Mouse (Mus musculus) limb, embryonic 12.5 days (tissue): ENCODE measurements at regions not wholly inside any gene's neighbourhood (a gene's known extent, or its start where the extent isn't known, plus 50 kb on each side); places are given as distances from the start of the nearest gene placed in this dataset.

ENCODE experiments used
- ATAC-seq: fragments of 200-750 bp; cut with Nextera tagmentation; 2 replicates; pipeline ENCODE4 v1.8.0; 2017; ENCODE audit warnings: low read depth, moderate TSS enrichment; ENCODE audit not compliant: insufficient number of reproducible peaks, insufficient read depth, low FRiP score, low TSS enrichment
- H3K27ac ChIP-seq: fragments of 300-500 bp; sonication (generic); 2 replicates; pipeline ENCODE4 v1.5.1; 2016; ENCODE audit warnings: mild to moderate bottlenecking, moderate library complexity
- H3K27me3 ChIP-seq: fragments of 300-500 bp; sonication (generic); 2 replicates; pipeline ENCODE4 v1.6.1; 2016; ENCODE audit warnings: mild to moderate bottlenecking, moderate library complexity
- H3K36me3 ChIP-seq: fragments of 300-500 bp; sonication (generic); 2 replicates; pipeline ENCODE4 v1.6.1; 2016; ENCODE audit warnings: mild to moderate bottlenecking, moderate library complexity
- H3K4me1 ChIP-seq: fragments of 300-500 bp; sonication (generic); replicated peaks from 2 replicates; pipeline ENCODE4 v1.6.1; 2016
- H3K4me2 ChIP-seq: fragments of 300-500 bp; sonication (generic); 2 replicates; pipeline ENCODE4 v1.6.1; 2016; ENCODE audit warnings: mild to moderate bottlenecking, moderate library complexity
- H3K4me3 ChIP-seq: fragments of 300-500 bp; sonication (generic); replicated peaks from 2 replicates; pipeline ENCODE4 v1.5.1; 2016; ENCODE audit warnings: mild to moderate bottlenecking
- H3K9ac ChIP-seq: fragments of 300-500 bp; sonication (generic); replicated peaks from 2 replicates; pipeline ENCODE4 v1.6.1; 2016; ENCODE audit warnings: mild to moderate bottlenecking, moderate library complexity
- H3K9me3 ChIP-seq: fragments of 300-500 bp; sonication (generic); 2 replicates; pipeline ENCODE4 v1.6.1; 2016; ENCODE audit warnings: mild to moderate bottlenecking, moderate library complexity
- WGBS: fragments of 180-500 bp; shearing (Covaris S2); methylation state at CpG from one replicate; pipeline ENCODE4 v1.1.7; 2016; 5-methylcytosine and 5-hydroxymethylcytosine counted together

GRCm38 (mm10) chr4:9935949-9936348 lies 938.3 kb upstream of the 2610301B20Rik start:
- WGBS = 50% methylated on average over 3 of the region's 3 CpGs

GRCm38 (mm10) chr4:9951441-9951840 lies 922.9 kb upstream of the 2610301B20Rik start:
- Histone ChIP-seq H3K4me2 (no peak overlapping the region), H3K27me3 (no peaks in the 10 kb centered on the region), H3K9ac (no peak overlapping the region), H3K27ac (no peak overlapping the region), H3K4me1 (no peaks in the 10 kb centered on the region), H3K9me3 (no peaks in the 10 kb centered on the region), H3K4me3 (no peak overlapping the region), H3K36me3 (no peaks in the 10 kb centered on the region)
- no peak for ATAC-seq
- WGBS = 84% methylated on average over 4 of the region's 4 CpGs

More at GRCm38 (mm10) chr4:9935949-9936348, 938.3 kb upstream of the 2610301B20Rik start:
- ATAC-seq = no peak
- Histone ChIP-seq H3K27ac (no peak overlapping the region), H3K4me3 (no peak overlapping the region), H3K36me3 (no peaks in the 10 kb centered on the region), H3K9me3 (no peaks in the 10 kb centered on the region), H3K27me3 (no peaks in the 10 kb centered on the region), H3K4me1 (no peaks in the 10 kb centered on the region), H3K9ac (no peak overlapping the region), H3K4me2 (no peak overlapping the region)

- no peak overlapping the region for H3K4me2 ChIP-seq
- ATAC-seq = no peak
- H3K4me1 ChIP-seq = no peaks in the 10 kb centered on the region
- no peaks in the 10 kb centered on the region for H3K27me3 ChIP-seq
- no peak overlapping the region for H3K4me3 ChIP-seq
- no peak overlapping the region for H3K27ac ChIP-seq
- H3K9ac ChIP-seq = no peak overlapping the region
- no peaks in the 10 kb centered on the region for H3K36me3 ChIP-seq
- no peaks in the 10 kb centered on the region for H3K9me3 ChIP-seq
These were observed 899.7 kb upstream of the 2610301B20Rik start for GRCm38 (mm10) chr4:9974631-9975030.

GRCm38 (mm10) chr4:9981354-9982040 lies 892.8 kb upstream of the 2610301B20Rik start:
- H3K27ac ChIP-seq = no peak overlapping the region
- no peak overlapping the region for H3K4me3 ChIP-seq
- no peaks in the 10 kb centered on the region for H3K27me3 ChIP-seq
- peak; percentile 82 for ATAC-seq
- H3K4me2 ChIP-seq = no peak overlapping the region
- H3K4me1 ChIP-seq = peaks cover 6% of the 10 kb centered on the region; the same call in 1 of the 2 replicates
- no peaks in the 10 kb centered on the region for H3K9me3 ChIP-seq
- WGBS = 35% methylated on average over 3 of the region's 3 CpGs
- H3K9ac ChIP-seq = no peak overlapping the region
- H3K36me3 ChIP-seq = no peaks in the 10 kb centered on the region

- 61% methylated on average over 7 of the region's 7 CpGs for WGBS
- Histone ChIP-seq H3K36me3 (no peaks in the 10 kb centered on the region), H3K9me3 (no peaks in the 10 kb centered on the region), H3K4me2 (no peak overlapping the region), H3K4me1 (peaks cover 6% of the 10 kb centered on the region; the same call in 1 of the 2 replicates), H3K27me3 (no peaks in the 10 kb centered on the region), H3K4me3 (no peak overlapping the region), H3K9ac (no peak overlapping the region), H3K27ac (no peak overlapping the region)
- no peak for ATAC-seq
These were observed 891.3 kb upstream of the 2610301B20Rik start for GRCm38 (mm10) chr4:9982786-9983525.

- Histone ChIP-seq H3K4me1 (no peaks in the 10 kb centered on the region), H3K4me3 (no peak overlapping the region), H3K27ac (no peak overlapping the region), H3K4me2 (no peak overlapping the region), H3K9me3 (no peaks in the 10 kb centered on the region), H3K9ac (no peak overlapping the region), H3K36me3 (no peaks in the 10 kb centered on the region), H3K27me3 (no peaks in the 10 kb centered on the region)
- 19% methylated on average over 1 of the region's 1 CpGs for WGBS
- ATAC-seq = no peak
These were observed 880.4 kb upstream of the 2610301B20Rik start for GRCm38 (mm10) chr4:9993871-9994270.

- no peak for ATAC-seq
- H3K36me3 ChIP-seq = no peaks in the 10 kb centered on the region
- no peaks in the 10 kb centered on the region for H3K27me3 ChIP-seq
- no peak overlapping the region for H3K4me2 ChIP-seq
- no peak overlapping the region for H3K27ac ChIP-seq
- no peak overlapping the region for H3K9ac ChIP-seq
- no peak overlapping the region for H3K4me3 ChIP-seq
- no peaks in the 10 kb centered on the region for H3K4me1 ChIP-seq
- 71% methylated on average over 1 of the region's 1 CpGs for WGBS
- H3K9me3 ChIP-seq = no peaks in the 10 kb centered on the region
These were observed 879.8 kb upstream of the 2610301B20Rik start for GRCm38 (mm10) chr4:9994466-9994865.

- Histone ChIP-seq H3K9ac (no peak overlapping the region), H3K4me1 (0 out of 2 replicates have a peak, but pooled peaks cover 4% of the 10 kb centered on the region), H3K9me3 (no peaks in the 10 kb centered on the region), H3K27ac (no peak overlapping the region), H3K4me2 (no peak overlapping the region), H3K27me3 (no peaks in the 10 kb centered on the region), H3K4me3 (no peak overlapping the region), H3K36me3 (no peaks in the 10 kb centered on the region)
- ATAC-seq = no peak
These were observed 844.0 kb upstream of the 2610301B20Rik start for GRCm38 (mm10) chr4:10030316-10030715.

- no peak overlapping the region for H3K9ac ChIP-seq
- 0 out of 2 replicates have a peak, but pooled peaks cover 4% of the 10 kb centered on the region for H3K4me1 ChIP-seq
- no peak for ATAC-seq
- 33% methylated on average over 3 of the region's 3 CpGs for WGBS
- no peaks in the 10 kb centered on the region for H3K9me3 ChIP-seq
- no peak overlapping the region for H3K4me3 ChIP-seq
- no peaks in the 10 kb centered on the region for H3K36me3 ChIP-seq
- no peak overlapping the region for H3K27ac ChIP-seq
- H3K27me3 ChIP-seq = no peaks in the 10 kb centered on the region
- H3K4me2 ChIP-seq = no peak overlapping the region
These were observed 842.5 kb upstream of the 2610301B20Rik start for GRCm38 (mm10) chr4:10031764-10032163.

- Histone ChIP-seq H3K4me3 (no peak overlapping the region), H3K27me3 (no peaks in the 10 kb centered on the region), H3K4me1 (0 out of 2 replicates have a peak, but pooled peaks cover 4% of the 10 kb centered on the region), H3K27ac (no peak overlapping the region), H3K9ac (no peak overlapping the region), H3K4me2 (no peak overlapping the region), H3K9me3 (no peaks in the 10 kb centered on the region), H3K36me3 (no peaks in the 10 kb centered on the region)
- 83% methylated on average over 1 of the region's 1 CpGs for WGBS
- no peak for ATAC-seq
These were observed 839.0 kb upstream of the 2610301B20Rik start for GRCm38 (mm10) chr4:10035336-10035735.

GRCm38 (mm10) chr4:10041301-10042093 lies 832.8 kb upstream of the 2610301B20Rik start:
- Histone ChIP-seq H3K4me3 (no peak overlapping the region), H3K4me1 (no peaks in the 10 kb centered on the region), H3K36me3 (no peaks in the 10 kb centered on the region), H3K27ac (no peak overlapping the region), H3K27me3 (no peaks in the 10 kb centered on the region), H3K4me2 (no peak overlapping the region), H3K9me3 (no peaks in the 10 kb centered on the region), H3K9ac (no peak overlapping the region)
- ATAC-seq = no peak
- 52% methylated on average over 2 of the region's 2 CpGs for WGBS
